Mouse (Mus musculus) kidney, embryonic 15.5 days (tissue): ENCODE measurements around the gene Mapkap1. TPM values are rescaled to one million over a fixed set of nuclear protein-coding genes. Genes with fewer than 3 reads are reported as not detected.
A peak's percentile ranks its signal among the peaks of the same experiment; 100 is the strongest.

Experiments used
- ATAC-seq: fragments of 200-750 bp; cut with Nextera tagmentation; replicated peaks from 2 replicates; pipeline ENCODE4 v1.8.0; 2017; ENCODE audit warnings: moderate TSS enrichment; ENCODE audit not compliant: low FRiP score
- H3K27ac ChIP-seq: fragments of 300-500 bp; sonication (generic); 2 replicates; pipeline ENCODE4 v1.5.1; 2015; ENCODE audit warnings: mild to moderate bottlenecking, inconsistent platforms
- H3K27me3 ChIP-seq: fragments of 300-500 bp; sonication (generic); 2 replicates; pipeline ENCODE4 v1.6.1; 2015; ENCODE audit warnings: inconsistent platforms
- H3K36me3 ChIP-seq: fragments of 300-500 bp; sonication (generic); 2 replicates; pipeline ENCODE4 v1.6.1; 2015; ENCODE audit warnings: inconsistent platforms
- H3K4me1 ChIP-seq: fragments of 300-500 bp; sonication (generic); 2 replicates; pipeline ENCODE4 v1.6.1; 2015; ENCODE audit warnings: inconsistent platforms
- H3K4me2 ChIP-seq: fragments of 300-500 bp; sonication (generic); 2 replicates; pipeline ENCODE4 v1.6.1; 2015; ENCODE audit warnings: moderate library complexity, mild to moderate bottlenecking, inconsistent platforms
- H3K4me3 ChIP-seq: fragments of 300-500 bp; sonication (generic); replicated peaks from 2 replicates; pipeline ENCODE4 v1.5.1; 2015; ENCODE audit warnings: mild to moderate bottlenecking, inconsistent platforms
- H3K9ac ChIP-seq: fragments of 300-500 bp; sonication (generic); 2 replicates; pipeline ENCODE4 v1.6.1; 2015; ENCODE audit warnings: mild to moderate bottlenecking, inconsistent platforms
- H3K9me3 ChIP-seq: fragments of 300-500 bp; sonication (generic); replicated peaks from 2 replicates; pipeline ENCODE4 v1.6.1; 2016; ENCODE audit warnings: inconsistent platforms
- WGBS: fragments of 180-500 bp; shearing (Covaris S2); methylation state at CpG from one replicate; pipeline ENCODE4 v1.1.7; 2015; ENCODE audit warnings: mixed read lengths; 5-methylcytosine and 5-hydroxymethylcytosine counted together
- polyA plus RNA-seq: library from polyadenylated mRNA; unstranded; fragments of >200 nt; fragmentation: Nextera tagmentation; extraction: Ambion mirVana; gene quantifications from 2 replicates; pipeline ENCODE4 v1.2.1, GENCODE M21; 2015

Mapkap1 gene
- 86.4 and 95.8 TPM in 2 replicates for polyA plus RNA-seq

DNA sequence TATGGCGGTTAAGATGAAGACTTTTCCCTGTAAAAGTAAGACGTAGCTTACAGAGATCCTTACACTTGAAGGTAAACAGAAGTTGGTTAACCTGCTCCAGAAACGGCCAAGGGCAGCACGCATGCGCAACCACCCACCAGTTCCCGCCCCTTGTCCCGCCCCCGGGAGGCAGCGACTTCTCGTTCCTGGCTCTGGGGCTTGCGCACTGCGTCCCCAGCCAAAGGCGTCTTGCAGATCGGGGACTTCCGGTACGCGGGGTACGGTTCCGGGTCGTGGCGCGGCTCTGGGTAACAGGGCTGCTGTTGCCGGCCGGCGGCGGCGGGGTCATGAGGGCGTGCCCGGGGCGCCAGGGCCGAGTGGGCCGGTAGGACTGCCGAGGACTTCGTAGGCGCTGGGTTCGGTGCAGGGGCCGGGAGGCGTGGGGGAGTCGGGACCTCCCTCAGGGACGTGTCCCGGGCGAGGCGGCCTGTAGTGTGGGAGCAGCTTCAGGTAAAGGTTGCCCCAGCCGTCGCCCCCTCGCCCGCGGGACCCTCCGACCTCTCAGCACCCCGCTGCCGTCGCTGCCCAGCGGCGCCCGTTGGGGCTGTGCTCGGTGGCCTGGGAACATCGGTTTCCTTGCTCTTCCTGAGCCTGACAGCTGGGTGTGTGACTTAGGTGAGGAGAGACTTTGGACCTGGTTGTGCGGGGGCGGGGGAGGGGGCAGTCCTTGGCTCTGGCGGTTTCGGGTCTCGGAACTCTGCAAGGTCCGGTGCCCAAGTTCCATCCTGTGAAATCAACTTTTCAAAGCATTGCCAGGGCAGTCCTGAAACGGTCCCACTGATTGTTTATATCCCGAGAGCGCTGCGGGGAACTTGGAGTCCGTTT lies at the start of gene Mapkap1:
Gene Mapkap1 (plus strand): TSS at position 171 of the 864 bp plus-strand sequence.
- peaks cover 21% of the 10 kb centered on the region for H3K4me1 ChIP-seq
- H3K36me3 ChIP-seq: no peaks in the 10 kb centered on the region
- WGBS: under 1% methylated on average over 68 of the region's 68 CpGs
- peak within 1 kb of the TSS; percentile 90 for H3K9ac ChIP-seq
- no peaks in the 10 kb centered on the region for H3K27me3 ChIP-seq
- peak within 1 kb of the TSS; percentile 84 for H3K27ac ChIP-seq
- H3K9me3 ChIP-seq: no peaks in the 10 kb centered on the region
- peak; percentile 99 for ATAC-seq
- peak within 1 kb of the TSS; percentile 69 for H3K4me2 ChIP-seq
- H3K4me3 ChIP-seq: peak within 1 kb of the TSS; percentile 82

DNA sequence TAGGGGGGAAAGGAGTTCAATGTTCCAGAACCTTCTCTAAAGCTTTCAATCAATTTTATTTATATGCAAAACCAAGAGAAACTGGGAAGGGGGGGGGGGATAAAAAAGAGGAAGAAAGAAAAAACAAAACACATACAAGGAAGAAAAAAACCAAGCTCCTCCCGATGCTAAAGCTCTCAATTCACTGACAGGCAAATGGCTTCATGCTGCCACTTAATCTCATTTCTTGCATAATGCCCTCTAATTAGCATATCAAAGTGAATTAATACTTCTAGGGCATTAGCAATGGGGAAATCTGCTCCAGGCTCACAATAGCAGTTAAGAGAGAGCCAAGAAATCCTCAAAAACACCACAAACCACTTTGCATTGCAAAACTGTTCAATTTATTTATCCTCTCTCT lies 42.9 kb upstream of the Mapkap1 start:
- Histone ChIP-seq H3K4me1 (peaks cover 14% of the 10 kb centered on the region; the same call in 1 of the 2 replicates), H3K9ac (no peak overlapping the region), H3K4me2 (no peak overlapping the region), H3K27me3 (no peaks in the 10 kb centered on the region), H3K27ac (no peak overlapping the region), H3K4me3 (no peak overlapping the region), H3K36me3 (no peaks in the 10 kb centered on the region), H3K9me3 (no peaks in the 10 kb centered on the region)
- no peak for ATAC-seq
- 17% methylated on average over 1 of the region's 1 CpGs for WGBS

DNA sequence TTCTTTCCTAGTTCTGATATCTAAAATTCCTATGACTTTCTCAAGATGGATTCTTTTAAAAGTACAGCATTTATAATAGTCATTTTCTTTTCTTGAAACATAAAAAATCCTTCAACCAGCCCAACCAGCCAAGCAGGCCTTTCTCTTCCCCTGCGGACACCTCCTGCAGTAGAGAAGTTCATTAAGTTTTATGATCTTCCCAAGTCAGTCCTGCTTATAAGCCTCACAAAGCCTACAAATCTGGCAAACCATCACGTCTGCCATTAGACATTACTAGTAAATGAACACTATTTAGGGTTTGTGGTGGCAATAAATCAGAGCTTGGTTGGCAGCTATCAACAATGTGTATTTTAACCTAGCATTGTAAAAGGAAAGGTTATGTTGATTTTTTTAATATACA lies 39.5 kb upstream of the Mapkap1 start:
- H3K4me3 ChIP-seq: no peak overlapping the region
- no peaks in the 10 kb centered on the region for H3K27me3 ChIP-seq
- no peaks in the 10 kb centered on the region for H3K9me3 ChIP-seq
- H3K27ac ChIP-seq: no peak overlapping the region
- peaks cover 15% of the 10 kb centered on the region for H3K4me1 ChIP-seq
- H3K9ac ChIP-seq: no peak overlapping the region
- H3K36me3 ChIP-seq: no peaks in the 10 kb centered on the region
- ATAC-seq: no peak
- H3K4me2 ChIP-seq: no peak overlapping the region
- 32% methylated on average over 2 of the region's 2 CpGs for WGBS

DNA sequence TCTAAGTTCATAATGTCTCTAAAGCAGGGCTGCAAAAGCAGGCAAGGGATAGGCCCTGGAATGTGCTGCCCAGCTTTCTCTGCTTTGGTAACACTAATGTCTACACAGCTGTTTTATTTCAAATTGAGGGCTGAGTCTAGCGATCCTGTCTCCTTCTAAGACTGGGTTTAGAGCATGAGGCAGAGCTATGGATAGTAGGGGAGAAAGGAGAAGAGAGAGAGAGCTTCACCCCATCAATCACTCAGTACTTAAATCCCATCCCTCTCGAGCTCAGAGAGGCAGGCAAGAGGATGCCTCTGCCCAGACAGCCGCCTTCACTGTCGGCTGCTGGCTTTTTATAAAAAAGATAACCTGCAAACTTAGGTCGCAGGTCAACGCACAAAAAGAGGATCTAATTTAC lies 38.2 kb upstream of the Mapkap1 start:
- H3K36me3 ChIP-seq: no peaks in the 10 kb centered on the region
- H3K9ac ChIP-seq: no peak overlapping the region
- no peak overlapping the region for H3K27ac ChIP-seq
- peaks cover 22% of the 10 kb centered on the region for H3K4me1 ChIP-seq
- H3K27me3 ChIP-seq: no peaks in the 10 kb centered on the region
- ATAC-seq: no peak
- H3K9me3 ChIP-seq: no peaks in the 10 kb centered on the region
- WGBS: 33% methylated on average over 6 of the region's 6 CpGs
- peak overlapping the region; percentile 24 for H3K4me2 ChIP-seq
- 0 out of 2 replicates have a peak overlapping the region, but pooled peaks have one; percentile 2 for H3K4me3 ChIP-seq

DNA sequence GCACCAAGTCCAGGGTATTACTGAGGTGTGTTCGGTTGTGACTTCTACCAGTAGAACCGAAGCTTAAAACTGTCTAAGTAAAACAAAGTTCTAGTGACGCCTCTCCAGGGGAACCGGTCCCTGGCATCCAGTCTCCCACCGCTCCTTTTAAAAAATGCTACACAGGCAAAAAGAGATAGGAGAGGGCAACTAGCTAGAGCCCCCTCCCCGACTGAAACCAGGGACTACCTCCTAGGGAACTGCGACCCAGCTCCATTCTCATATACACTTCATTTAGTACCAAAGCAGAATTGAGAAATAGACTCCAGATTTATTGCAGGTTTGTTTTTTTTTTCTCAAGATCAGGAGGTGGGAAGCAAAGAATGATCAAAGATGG lies 36.2 kb upstream of the Mapkap1 start:
- Histone ChIP-seq H3K9ac (peak overlapping the region; percentile 91; the same call in 1 of the 2 replicates), H3K36me3 (no peaks in the 10 kb centered on the region), H3K9me3 (no peaks in the 10 kb centered on the region), H3K4me3 (peak overlapping the region; percentile 79), H3K4me2 (peak overlapping the region; percentile 81), H3K4me1 (peaks cover 26% of the 10 kb centered on the region), H3K27ac (peak overlapping the region; percentile 98; the same call in 1 of the 2 replicates), H3K27me3 (no peaks in the 10 kb centered on the region)
- 6% methylated on average over 7 of the region's 7 CpGs for WGBS
- ATAC-seq: no peak

DNA sequence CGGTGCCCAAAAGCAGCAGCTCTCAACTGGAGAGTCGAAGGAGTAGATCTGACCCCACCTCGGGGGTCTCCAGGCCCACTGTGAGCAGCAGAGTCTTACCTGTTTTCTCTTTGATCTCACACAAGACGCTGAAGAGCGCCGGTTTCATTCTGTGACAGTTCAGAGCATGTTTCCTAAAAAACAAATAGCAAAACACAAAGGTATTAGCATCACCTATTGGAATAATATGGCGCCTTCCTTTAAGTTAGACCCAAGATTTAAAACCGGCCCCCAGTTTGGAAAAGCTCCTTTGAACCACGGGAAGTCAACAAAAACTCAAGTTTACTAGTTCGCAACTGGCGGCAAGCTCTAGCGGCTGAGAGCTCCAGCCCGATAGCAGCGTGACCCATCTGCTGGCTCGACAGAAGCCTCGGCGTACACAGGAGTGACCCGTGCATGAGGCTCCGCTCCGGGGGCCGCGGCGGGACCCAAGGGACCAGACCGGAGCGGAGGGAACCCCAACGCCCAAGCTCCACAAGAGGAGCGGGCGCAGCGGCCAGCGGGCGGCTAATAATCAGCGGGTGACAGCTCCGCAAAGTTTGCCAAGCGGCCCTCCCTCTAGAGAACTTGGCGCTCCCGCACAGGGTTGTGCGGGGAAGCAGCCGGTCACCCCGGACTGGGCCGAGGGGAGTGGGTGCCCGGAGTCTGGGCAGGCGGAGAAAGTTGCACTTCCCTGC lies 35.7 kb upstream of the Mapkap1 start:
- ATAC-seq: no peak
- peak overlapping the region; percentile 91 for H3K9ac ChIP-seq
- H3K4me1 ChIP-seq: peaks cover 26% of the 10 kb centered on the region
- peak overlapping the region; percentile 98 for H3K27ac ChIP-seq
- no peaks in the 10 kb centered on the region for H3K9me3 ChIP-seq
- peak overlapping the region; percentile 79 for H3K4me3 ChIP-seq
- no peaks in the 10 kb centered on the region for H3K36me3 ChIP-seq
- WGBS: under 1% methylated on average over 42 of the region's 42 CpGs
- peak overlapping the region; percentile 81 for H3K4me2 ChIP-seq
- H3K27me3 ChIP-seq: no peaks in the 10 kb centered on the region

DNA sequence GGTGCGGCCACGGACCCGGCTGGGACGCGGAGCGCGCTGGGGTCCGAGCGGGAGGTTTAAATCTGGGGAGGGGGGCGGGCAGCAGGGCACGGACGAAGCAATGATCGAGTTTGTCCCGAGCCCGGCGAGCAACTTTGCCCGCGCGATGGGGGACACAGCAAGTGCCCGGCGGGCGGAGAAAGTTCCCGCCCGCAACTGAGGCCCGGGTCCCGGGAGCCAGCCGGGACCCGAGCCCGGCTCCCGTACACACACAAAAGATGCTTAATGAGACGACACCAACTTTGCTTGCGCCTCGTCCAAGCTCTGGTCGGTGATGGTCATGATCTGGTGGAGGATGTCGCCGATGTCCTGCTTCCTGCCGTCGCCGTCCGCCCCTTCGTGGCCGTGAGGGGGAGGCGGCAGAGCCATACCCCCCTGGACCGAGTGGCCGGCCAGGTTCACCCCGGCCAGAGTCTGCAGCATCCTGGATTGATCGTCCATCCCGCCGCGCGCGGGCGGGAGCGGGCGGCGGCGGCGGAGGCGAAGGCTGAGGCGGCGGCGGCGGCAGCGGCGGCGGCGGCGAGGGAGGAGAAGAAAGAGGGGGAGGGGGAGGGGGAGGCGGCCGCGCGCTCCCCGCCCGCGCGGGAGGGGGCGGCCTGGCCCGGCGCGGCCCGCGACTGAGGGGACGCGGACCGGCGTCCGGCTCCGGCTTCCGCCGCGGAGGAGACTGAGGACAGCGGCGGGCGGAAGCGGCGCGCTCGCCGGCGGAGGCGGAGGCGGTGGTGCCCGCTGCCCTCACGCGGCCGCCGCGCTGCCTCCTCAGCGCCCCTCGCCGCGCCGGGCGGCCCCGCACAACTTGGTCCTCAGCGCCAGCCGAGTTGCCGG lies 34.9 kb upstream of the Mapkap1 start:
- Histone ChIP-seq H3K4me1 (peaks cover 26% of the 10 kb centered on the region), H3K36me3 (no peaks in the 10 kb centered on the region), H3K4me2 (peak overlapping the region; percentile 81), H3K27ac (peak overlapping the region; percentile 98), H3K9ac (peak overlapping the region; percentile 91), H3K27me3 (no peaks in the 10 kb centered on the region), H3K4me3 (peak overlapping the region; percentile 79), H3K9me3 (no peaks in the 10 kb centered on the region)
- under 1% methylated on average over 63 of the region's 118 CpGs for WGBS
- peak; percentile 23 for ATAC-seq

DNA sequence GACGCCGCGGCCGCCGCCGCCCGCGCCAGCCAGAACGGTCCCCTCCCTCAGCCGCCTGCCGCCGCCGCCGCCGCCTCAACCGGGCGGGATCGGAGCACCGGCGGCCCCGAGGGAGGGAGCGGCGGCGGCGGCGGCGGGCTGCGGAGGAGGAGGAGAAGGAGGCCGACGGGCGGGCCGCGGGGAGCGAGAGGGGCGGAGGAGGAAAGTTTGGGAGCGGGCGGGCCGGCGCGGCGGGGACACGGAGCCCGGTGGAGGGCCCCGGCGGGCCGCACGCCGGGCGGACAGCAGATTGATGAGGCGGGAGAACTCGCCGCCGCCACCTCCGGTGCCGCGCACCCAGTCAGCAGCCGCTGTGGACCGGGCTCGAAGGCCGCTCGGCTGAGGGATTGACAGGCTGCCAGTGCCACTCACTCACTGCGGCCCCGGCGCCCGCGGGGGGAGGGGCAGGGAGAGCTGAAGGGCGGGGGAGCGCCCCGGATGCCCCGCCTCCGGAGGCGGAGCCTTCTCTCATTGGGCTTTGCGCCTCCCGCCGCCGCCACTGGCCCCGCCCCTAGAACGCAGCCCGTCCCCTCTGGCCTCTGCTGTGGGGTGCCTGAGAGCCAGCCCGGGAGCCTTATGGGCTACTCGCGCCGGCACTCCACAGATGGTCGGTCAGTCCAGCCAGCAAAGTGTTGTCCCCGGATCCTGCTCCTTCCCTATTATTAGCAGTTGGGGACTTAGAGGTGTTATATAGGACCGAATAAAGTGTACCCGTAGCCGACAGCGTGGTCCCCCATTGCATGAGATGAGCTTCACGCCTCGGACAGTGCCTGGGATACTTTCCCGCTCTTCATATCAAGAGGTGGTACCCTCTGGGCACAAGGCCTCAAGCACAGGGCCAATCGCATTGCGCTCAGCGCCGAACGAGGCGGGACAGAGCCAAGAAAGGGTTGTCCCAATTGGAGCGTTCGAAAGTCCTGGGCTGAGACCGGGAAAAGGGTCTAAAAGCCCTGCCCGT lies 34.0 kb upstream of the Mapkap1 start, which contains the start of gene Pbx3:
Gene Pbx3 (minus strand): TSS at position 838 of the 997 bp plus-strand sequence.
- peak; percentile 95 for ATAC-seq
- Histone ChIP-seq H3K4me3 (peak within 1 kb of the TSS; percentile 79), H3K9ac (peak within 1 kb of the TSS; percentile 91), H3K27ac (peak within 1 kb of the TSS; percentile 98), H3K27me3 (no peaks in the 10 kb centered on the region), H3K9me3 (no peaks in the 10 kb centered on the region), H3K4me2 (peak within 1 kb of the TSS; percentile 81), H3K36me3 (no peaks in the 10 kb centered on the region), H3K4me1 (peaks cover 26% of the 10 kb centered on the region)
- 1% methylated on average over 44 of the region's 102 CpGs for WGBS

DNA sequence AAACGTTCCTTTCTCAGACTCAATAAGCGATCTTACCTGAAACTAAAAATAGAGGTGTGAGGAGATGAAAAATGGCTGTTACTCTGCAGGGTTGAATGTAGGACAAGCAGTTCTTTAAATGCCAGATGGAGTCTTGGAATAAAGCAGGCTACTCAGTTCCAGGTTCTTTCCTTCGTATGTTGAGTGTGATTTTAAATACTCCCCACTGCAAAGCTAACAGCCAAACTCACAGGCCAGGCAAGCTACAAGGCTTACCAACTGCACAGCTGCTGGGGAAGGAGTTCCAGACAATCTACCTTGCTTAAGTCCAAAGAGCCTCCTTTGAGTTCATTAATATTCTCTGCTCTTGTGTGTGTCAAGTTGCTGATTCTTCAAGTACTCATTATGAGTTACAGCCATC lies 32.7 kb upstream of the Mapkap1 start:
- Histone ChIP-seq H3K27ac (0 out of 2 replicates have a peak overlapping the region, but pooled peaks have one; percentile 98), H3K4me2 (peak overlapping the region; percentile 81), H3K9ac (no peak overlapping the region), H3K4me1 (peaks cover 20% of the 10 kb centered on the region), H3K9me3 (no peaks in the 10 kb centered on the region), H3K4me3 (no peak overlapping the region), H3K27me3 (no peaks in the 10 kb centered on the region), H3K36me3 (no peaks in the 10 kb centered on the region)
- no peak for ATAC-seq
- 39% methylated on average over 3 of the region's 3 CpGs for WGBS

DNA sequence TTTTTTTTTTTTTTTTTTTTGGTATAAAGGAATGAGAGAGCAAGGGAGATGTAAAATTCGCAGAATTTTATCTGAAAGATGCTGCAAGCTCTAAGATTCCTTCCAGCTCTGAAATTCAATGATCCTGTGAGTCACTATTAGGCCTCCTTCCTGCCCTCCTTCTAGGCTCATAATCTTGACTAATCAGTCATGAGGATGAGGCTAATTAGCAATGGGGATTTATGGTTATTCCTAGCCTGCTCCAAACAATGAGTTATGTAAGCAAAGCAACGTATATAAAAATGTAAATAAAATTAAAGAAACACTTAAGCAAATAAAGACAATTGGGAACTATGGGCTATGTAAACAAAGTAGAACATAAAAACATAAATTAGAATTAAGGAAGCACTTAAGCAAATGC lies 32.2 kb upstream of the Mapkap1 start:
- Histone ChIP-seq H3K27me3 (no peaks in the 10 kb centered on the region), H3K4me1 (peaks cover 20% of the 10 kb centered on the region), H3K27ac (no peak overlapping the region), H3K9ac (no peak overlapping the region), H3K36me3 (no peaks in the 10 kb centered on the region), H3K4me2 (no peak overlapping the region), H3K9me3 (no peaks in the 10 kb centered on the region), H3K4me3 (no peak overlapping the region)
- ATAC-seq: no peak
- 66% methylated on average over 2 of the region's 2 CpGs for WGBS
